Comparison of ENCODE assay signal across 8 mouse cellular contexts in genomic region chr17:35162730-35163129, GRCm38 (mm10). TPM values are rescaled to one million over a fixed set of nuclear protein-coding genes. Genes with fewer than 3 reads are reported as not detected.
DNase-seq lines count a peak whose midpoint lies in the region; ATAC-seq and TF ChIP-seq lines count a peak whose summit lies in the region.

No protein-coding gene starts in this region.

- in situ Hi-C loops in ES-E14 (cut with MboI; ENCODE audit: low sequenced_read_pairs in 2 of 2, unreplicated experiment in 2 of 2) = no loop called here

- TF ChIP-seq EP300 in heart, postnatal 0 days (IDR thresholded peaks at IDR 0.05; ENCODE audit: low read depth) = no peak

- peak overlapping the region; percentile 85 for H3K4me2 ChIP-seq in heart, postnatal 0 days (ENCODE audit: low read depth, low read length)
- H3K4me2 ChIP-seq in midbrain, embryonic 14.5 days (ENCODE audit: low read length) = peak overlapping the region; percentile 98

- DNase-seq in ES-E14 (ENCODE audit: low read depth, low spot score) = no peak
- DNase-seq in heart, postnatal 0 days (ENCODE audit: low spot score) = no peak
- DNase-seq in limb, embryonic 10.5 days (ENCODE audit: low spot score) = no peak
- DNase-seq in midbrain, embryonic 14.5 days = no peak
- DNase-seq in retina, postnatal 1 day = no peak
- DNase-seq in left cerebral cortex, postnatal 14 days (ENCODE audit: low spot score in 2 of 2) = no peak
- no peak for DNase-seq in left cerebral cortex, adult 11 months (ENCODE audit: low spot score)

- 10% methylated on average over 12 of the region's 12 CpGs for WGBS in heart, postnatal 0 days
- 74% methylated on average over 12 of the region's 12 CpGs for WGBS in limb, embryonic 10.5 days
- WGBS in midbrain, embryonic 14.5 days = 37% methylated on average over 12 of the region's 12 CpGs

- intact Hi-C loops in left cerebral cortex, postnatal 14 days (cut with DNase I) = no loop called here

- no peak for TF ChIP-seq CTCF in heart, postnatal 0 days (IDR thresholded peaks at IDR 0.05; ENCODE audit: low read depth)

- no peak overlapping the region for H3K27ac ChIP-seq in ES-E14 (ENCODE audit: insufficient read depth, low read depth, low read length, poor library complexity, severe bottlenecking)
- no peak overlapping the region for H3K27ac ChIP-seq in brown adipose tissue, adult 24 weeks (replicated peaks; ENCODE audit: low read depth, low read length)
- H3K27ac ChIP-seq in heart, postnatal 0 days (ENCODE audit: low read depth) = peak overlapping the region; percentile 18; the same call in 1 of the 2 replicates
- H3K27ac ChIP-seq in limb, embryonic 10.5 days = peak overlapping the region; percentile 58; the same call in 1 of the 2 replicates
- H3K27ac ChIP-seq in midbrain, embryonic 14.5 days (replicated peaks; ENCODE audit: low read depth, low read length) = peak overlapping the region; percentile 28; the same call in 1 of the 2 replicates

- peaks cover 0 to 10% of the 10 kb centered on the region in 2 experiments; a peak in 1 of 4 replicates for H3K4me1 ChIP-seq in ES-E14 (ENCODE audit: control insufficient read depth in 2 of 2, insufficient read depth in 2 of 2, low read length in 2 of 2, poor library complexity in 1 of 2)
- peaks cover 13% of the 10 kb centered on the region for H3K4me1 ChIP-seq in brown adipose tissue, adult 24 weeks (ENCODE audit: control insufficient read depth, insufficient read depth, insufficient read length, low read length)
- peaks cover 23% of the 10 kb centered on the region for H3K4me1 ChIP-seq in heart, postnatal 0 days (ENCODE audit: control insufficient read depth, insufficient read depth)
- peaks cover 32% of the 10 kb centered on the region for H3K4me1 ChIP-seq in limb, embryonic 10.5 days
- peaks cover 32% of the 10 kb centered on the region for H3K4me1 ChIP-seq in midbrain, embryonic 14.5 days (ENCODE audit: control insufficient read depth, insufficient read depth, low read length)

- H3K36me3 ChIP-seq in ES-E14 (ENCODE audit: control insufficient read depth, insufficient read depth, low read length, poor library complexity, severe bottlenecking) = peaks cover 51% of the 10 kb centered on the region
- peaks cover 44% of the 10 kb centered on the region for H3K36me3 ChIP-seq in heart, postnatal 0 days (replicated peaks; ENCODE audit: control insufficient read depth, insufficient read depth, low read length)
- peaks cover 53% of the 10 kb centered on the region for H3K36me3 ChIP-seq in limb, embryonic 10.5 days
- H3K36me3 ChIP-seq in midbrain, embryonic 14.5 days (ENCODE audit: control insufficient read depth, insufficient read depth, low read length) = peaks cover 46% of the 10 kb centered on the region

- H3K27me3 ChIP-seq in heart, postnatal 0 days (ENCODE audit: control insufficient read depth, insufficient read depth, low read length) = no peaks in the 10 kb centered on the region
- no peaks in the 10 kb centered on the region for H3K27me3 ChIP-seq in limb, embryonic 10.5 days (ENCODE audit: low read depth, poor library complexity, severe bottlenecking)
- no peaks in the 10 kb centered on the region for H3K27me3 ChIP-seq in midbrain, embryonic 14.5 days (ENCODE audit: control insufficient read depth, insufficient read depth, low read length)

- peak overlapping the region; percentile 98 to 99 for H3K4me3 ChIP-seq in ES-E14 (ENCODE audit: insufficient read depth in 1 of 2, low read depth in 1 of 2, low read length in 2 of 2, poor library complexity in 1 of 2, severe bottlenecking in 1 of 2)
- peak overlapping the region; percentile 27 for H3K4me3 ChIP-seq in brown adipose tissue, adult 24 weeks (ENCODE audit: insufficient read depth, low read depth, low read length)
- H3K4me3 ChIP-seq in heart, postnatal 0 days (ENCODE audit: low read depth, low read length) = peak overlapping the region; percentile 100
- H3K4me3 ChIP-seq in limb, embryonic 10.5 days = peak overlapping the region; percentile 98
- peak overlapping the region; percentile 100 for H3K4me3 ChIP-seq in midbrain, embryonic 14.5 days (replicated peaks; ENCODE audit: low read depth, low read length)

- peak overlapping the region; percentile 53; the same call in 1 of the 2 replicates for H3K9ac ChIP-seq in ES-E14 (ENCODE audit: insufficient read depth, low read depth, low read length, poor library complexity, severe bottlenecking)
- peak overlapping the region; percentile 100 for H3K9ac ChIP-seq in heart, postnatal 0 days (replicated peaks; ENCODE audit: low read depth, low read length)
- H3K9ac ChIP-seq in midbrain, embryonic 14.5 days (replicated peaks; ENCODE audit: low read length) = peak overlapping the region; percentile 99

- H3K9me3 ChIP-seq in ES-E14 (ENCODE audit: control insufficient read depth, insufficient read depth, low read depth, low read length) = no peaks in the 10 kb centered on the region
- H3K9me3 ChIP-seq in heart, postnatal 0 days (replicated peaks; ENCODE audit: control insufficient read depth, low read length) = no peaks in the 10 kb centered on the region
- no peaks in the 10 kb centered on the region for H3K9me3 ChIP-seq in limb, embryonic 10.5 days (replicated peaks)
- H3K9me3 ChIP-seq in midbrain, embryonic 14.5 days (ENCODE audit: control insufficient read depth, low read length) = no peaks in the 10 kb centered on the region

- ATAC-seq in heart, postnatal 0 days (ENCODE audit: insufficient read depth, low read depth) = no peak
- no peak for ATAC-seq in midbrain, embryonic 14.5 days (ENCODE audit: low FRiP score, low TSS enrichment)

TF ChIP-seq in ES-E14, 5 proteins besides CTCF, POLR2A, EP300 and RAD21:
- no peak for TF ChIP-seq CHD2 (IDR thresholded peaks at IDR 0.05; ENCODE audit: low read depth, low read length)
- no peak for TF ChIP-seq ZC3H11A (IDR thresholded peaks at IDR 0.05; ENCODE audit: borderline replicate concordance, low read depth, low read length)
- no peak for TF ChIP-seq HCFC1 (IDR thresholded peaks at IDR 0.05; ENCODE audit: borderline replicate concordance, insufficient read depth, low read length)
- no peak for TF ChIP-seq MAFK (IDR thresholded peaks at IDR 0.05; ENCODE audit: insufficient read depth, low read depth, low read length)
- no peak for TF ChIP-seq ZNF384 (IDR thresholded peaks at IDR 0.05; ENCODE audit: low read depth, low read length)

RNA-seq across cellular contexts. Expression of gene Prrc2a, which starts 2.0 kb away (rescaled TPM):
- 147 and 161 TPM in 2 replicates for total RNA-seq in ES-E14 (2012; rRNA removed)
- polyA plus RNA-seq in brown adipose tissue, adult 24 weeks (2012; ENCODE audit: insufficient read depth, insufficient read length, missing spikeins) = 42.9 and 81.7 TPM in 2 replicates
- 99.2 and 120 TPM in 2 replicates for total RNA-seq in heart, postnatal 0 days (2014; rRNA removed; ENCODE audit: low replicate concordance)
- 56.6 and 60.7 TPM in 2 replicates for polyA plus RNA-seq in heart, postnatal 0 days (2015; fragmentation: Nextera tagmentation; extraction: Ambion mirVana)
- polyA plus RNA-seq in limb, embryonic 10.5 days (2016; fragmentation: Nextera tagmentation; extraction: Ambion mirVana) = 213 and 229 TPM in 2 replicates
- polyA plus RNA-seq in midbrain, embryonic 14.5 days (2014; fragmentation: Nextera tagmentation; extraction: Ambion mirVana) = 191 and 194 TPM in 2 replicates
- 100 to 1,000 TPM; 272 to 274 TPM for total RNA-seq in left cerebral cortex, postnatal 14 days (2021)

RNA-seq across cellular contexts. Expression of gene Aif1, which starts 13.1 kb away (rescaled TPM):
- total RNA-seq in ES-E14 (2012; rRNA removed) = not detected in 2 replicates
- polyA plus RNA-seq in brown adipose tissue, adult 24 weeks (2012; ENCODE audit: insufficient read depth, insufficient read length, missing spikeins) = 10.5 and 14.3 TPM in 2 replicates
- total RNA-seq in heart, postnatal 0 days (2014; rRNA removed; ENCODE audit: low replicate concordance) = 1.8 TPM in 1 of 2 replicates, not detected in the other
- polyA plus RNA-seq in heart, postnatal 0 days (2015; fragmentation: Nextera tagmentation; extraction: Ambion mirVana) = 6.5 and 7.5 TPM in 2 replicates
- 1.5 and 1.8 TPM in 2 replicates for polyA plus RNA-seq in limb, embryonic 10.5 days (2016; fragmentation: Nextera tagmentation; extraction: Ambion mirVana)
- polyA plus RNA-seq in midbrain, embryonic 14.5 days (2014; fragmentation: Nextera tagmentation; extraction: Ambion mirVana) = 3.3 and 8.8 TPM in 2 replicates
- total RNA-seq in left cerebral cortex, postnatal 14 days (2021) = 10 to 100 TPM; 10.6 to 12.3 TPM

RNA-seq across cellular contexts. Expression of gene Lst1, which starts 25.5 kb away (rescaled TPM):
- 2.6 and 2.7 TPM in 2 replicates for total RNA-seq in ES-E14 (2012; rRNA removed)
- 12.2 and 16.4 TPM in 2 replicates for polyA plus RNA-seq in brown adipose tissue, adult 24 weeks (2012; ENCODE audit: insufficient read depth, insufficient read length, missing spikeins)
- 6.6 and 52.7 TPM in 2 replicates for total RNA-seq in heart, postnatal 0 days (2014; rRNA removed; ENCODE audit: low replicate concordance)
- polyA plus RNA-seq in heart, postnatal 0 days (2015; fragmentation: Nextera tagmentation; extraction: Ambion mirVana) = 7.0 and 9.7 TPM in 2 replicates
- polyA plus RNA-seq in limb, embryonic 10.5 days (2016; fragmentation: Nextera tagmentation; extraction: Ambion mirVana) = 1.6 and 2.0 TPM in 2 replicates
- 3.8 and 9.0 TPM in 2 replicates for polyA plus RNA-seq in midbrain, embryonic 14.5 days (2014; fragmentation: Nextera tagmentation; extraction: Ambion mirVana)
- total RNA-seq in left cerebral cortex, postnatal 14 days (2021) = 1 to 10 TPM; 5.8 to 7.8 TPM

RNA-seq across cellular contexts. Expression of gene Bag6, which starts 27.8 kb away (rescaled TPM):
- total RNA-seq in ES-E14 (2012; rRNA removed) = 208 and 245 TPM in 2 replicates
- polyA plus RNA-seq in brown adipose tissue, adult 24 weeks (2012; ENCODE audit: insufficient read depth, insufficient read length, missing spikeins) = 119 and 160 TPM in 2 replicates
- total RNA-seq in heart, postnatal 0 days (2014; rRNA removed; ENCODE audit: low replicate concordance) = 188 and 235 TPM in 2 replicates
- 35.6 and 37.7 TPM in 2 replicates for polyA plus RNA-seq in heart, postnatal 0 days (2015; fragmentation: Nextera tagmentation; extraction: Ambion mirVana)
- 74.2 and 74.7 TPM in 2 replicates for polyA plus RNA-seq in limb, embryonic 10.5 days (2016; fragmentation: Nextera tagmentation; extraction: Ambion mirVana)
- 122 and 136 TPM in 2 replicates for polyA plus RNA-seq in midbrain, embryonic 14.5 days (2014; fragmentation: Nextera tagmentation; extraction: Ambion mirVana)
- 100 to 1,000 TPM; 285 to 306 TPM for total RNA-seq in left cerebral cortex, postnatal 14 days (2021)

RNA-seq across cellular contexts. Expression of gene Apom, which starts 30.9 kb away (rescaled TPM):
- total RNA-seq in ES-E14 (2012; rRNA removed) = 7.5 and 10.0 TPM in 2 replicates
- polyA plus RNA-seq in brown adipose tissue, adult 24 weeks (2012; ENCODE audit: insufficient read depth, insufficient read length, missing spikeins) = not detected in 2 replicates
- not detected in 2 replicates for total RNA-seq in heart, postnatal 0 days (2014; rRNA removed; ENCODE audit: low replicate concordance)
- 0.11 TPM in 2 replicates for polyA plus RNA-seq in heart, postnatal 0 days (2015; fragmentation: Nextera tagmentation; extraction: Ambion mirVana)
- polyA plus RNA-seq in limb, embryonic 10.5 days (2016; fragmentation: Nextera tagmentation; extraction: Ambion mirVana) = 0.39 and 0.56 TPM in 2 replicates
- polyA plus RNA-seq in midbrain, embryonic 14.5 days (2014; fragmentation: Nextera tagmentation; extraction: Ambion mirVana) = 0.57 TPM in 1 of 2 replicates, not detected in the other
- total RNA-seq in left cerebral cortex, postnatal 14 days (2021) = not detected

Comparison
In these comparisons a context has a peak if more than half of its experiments do, and no peak if none do; other contexts are left out.
1. H3K27ac ChIP-seq: peak in heart, postnatal 0 days (single experiment), limb, embryonic 10.5 days (single experiment) and midbrain, embryonic 14.5 days (single experiment); none in ES-E14 (single experiment) and brown adipose tissue, adult 24 weeks (single experiment).
2. H3K4me3 ChIP-seq: peak in every context shown above with its lines; median percentile 100 in heart, postnatal 0 days; 100 in midbrain, embryonic 14.5 days; 98 in ES-E14; 98 in limb, embryonic 10.5 days; 27 in brown adipose tissue, adult 24 weeks.
3. Peak in every context shown above with its lines, with median percentiles within 50 percentile points of each other: H3K9ac ChIP-seq.